Mouse (Mus musculus) embryonic facial prominence, embryonic 13.5 days (tissue): ENCODE results near the gene Ppp1r2. TPM values are rescaled to one million over a fixed set of nuclear protein-coding genes. Genes with fewer than 3 reads are reported as not detected.
"Not testable (repeated sequence)": the region's sequence is repeated elsewhere in the genome, so short reads cannot be mapped to it uniquely, and the experiment has no call there.

Experiments
- ATAC-seq: fragments of 200-750 bp; cut with Nextera tagmentation; 2 replicates; pipeline ENCODE4 v1.8.0; 2017; ENCODE audit warnings: low read depth; ENCODE audit not compliant: insufficient number of reproducible peaks, insufficient read depth, low FRiP score, low TSS enrichment
- H3K27ac ChIP-seq: fragments of 300-500 bp; sonication (generic); 2 replicates; pipeline ENCODE4 v1.5.1; 2015; ENCODE audit warnings: moderate library complexity, mild to moderate bottlenecking, inconsistent platforms
- H3K27me3 ChIP-seq: fragments of 300-500 bp; sonication (generic); 2 replicates; pipeline ENCODE4 v1.6.1; 2015; ENCODE audit warnings: mild to moderate bottlenecking, inconsistent platforms
- H3K36me3 ChIP-seq: fragments of 300-500 bp; sonication (generic); 2 replicates; pipeline ENCODE4 v1.6.1; 2015; ENCODE audit warnings: mild to moderate bottlenecking, inconsistent platforms
- H3K4me1 ChIP-seq: fragments of 300-500 bp; sonication (generic); 2 replicates; pipeline ENCODE4 v1.6.1; 2015; ENCODE audit warnings: inconsistent platforms
- H3K4me2 ChIP-seq: fragments of 300-500 bp; sonication (generic); 2 replicates; pipeline ENCODE4 v1.6.1; 2015; ENCODE audit warnings: moderate library complexity, mild to moderate bottlenecking, inconsistent platforms
- H3K4me3 ChIP-seq: fragments of 300-500 bp; sonication (generic); 2 replicates; pipeline ENCODE4 v1.5.1; 2015; ENCODE audit warnings: mild to moderate bottlenecking, inconsistent platforms
- H3K9ac ChIP-seq: fragments of 300-500 bp; sonication (generic); 2 replicates; pipeline ENCODE4 v1.6.1; 2015; ENCODE audit warnings: mild to moderate bottlenecking, inconsistent platforms
- H3K9me3 ChIP-seq: fragments of 300-500 bp; sonication (generic); 2 replicates; pipeline ENCODE4 v1.6.1; 2016; ENCODE audit warnings: inconsistent platforms
- WGBS: fragments of 180-500 bp; shearing (Covaris S2); methylation state at CpG from one replicate; pipeline ENCODE4 v1.1.7; 2015; ENCODE audit warnings: mixed read lengths; 5-methylcytosine and 5-hydroxymethylcytosine counted together
- polyA plus RNA-seq: library from polyadenylated mRNA; unstranded; fragments of >200 nt; fragmentation: Nextera tagmentation; extraction: Ambion mirVana; gene quantifications from 2 replicates; pipeline ENCODE4 v1.2.1, GENCODE M21; 2015

Ppp1r2 gene
- polyA plus RNA-seq = 77.5 and 90.8 TPM in 2 replicates

DNA sequence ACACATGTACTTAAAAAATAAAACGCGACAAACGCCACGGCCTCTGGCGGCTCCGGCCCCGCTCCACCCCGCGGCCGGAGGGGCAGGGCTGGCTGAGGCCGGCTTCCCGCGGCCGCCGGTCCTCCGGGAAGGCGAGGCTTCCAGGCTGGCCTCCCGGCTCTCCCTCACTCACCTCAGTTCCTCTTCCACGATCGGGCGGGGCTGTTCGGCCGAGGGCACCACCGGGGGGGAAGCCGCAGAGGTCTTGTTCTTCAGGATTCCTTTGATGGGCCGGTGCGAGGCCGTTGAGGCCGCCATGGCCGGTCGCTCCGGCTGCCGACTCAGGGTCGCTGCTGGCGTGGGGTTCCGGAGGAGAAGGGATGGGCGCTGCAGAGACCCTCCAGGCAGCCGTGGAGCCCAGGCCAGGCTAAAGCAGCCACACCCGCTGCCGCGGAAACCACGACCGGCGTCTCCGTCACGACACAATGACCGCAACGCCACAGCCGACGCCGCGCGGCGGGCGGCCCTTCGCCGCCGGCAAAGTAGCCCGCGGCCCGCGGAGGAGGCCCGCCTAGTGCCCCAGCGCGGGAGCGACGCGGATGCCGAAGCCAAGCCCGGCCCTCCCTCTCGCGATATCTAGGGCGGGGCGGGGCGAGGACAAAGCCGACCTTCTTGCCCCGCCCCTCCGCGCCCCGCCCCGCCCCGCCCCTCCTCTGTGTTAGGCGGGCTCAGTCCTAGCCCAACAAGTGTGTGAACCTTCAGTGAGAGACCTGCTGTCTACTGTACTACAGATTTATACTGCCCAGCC, at the start of gene Ppp1r2:
Gene Ppp1r2 (minus strand): TSS at position 604 of the 787 bp plus-strand sequence.
- peaks cover 6% of the 10 kb centered on the region; the same call in 1 of the 2 replicates for H3K36me3 ChIP-seq
- ATAC-seq = peak; percentile 94
- peak within 1 kb of the TSS; percentile 89 for H3K9ac ChIP-seq
- H3K4me1 ChIP-seq = peaks cover 32% of the 10 kb centered on the region
- H3K27me3 ChIP-seq = no peaks in the 10 kb centered on the region
- peak within 1 kb of the TSS; percentile 88 for H3K27ac ChIP-seq
- H3K4me2 ChIP-seq = peak within 1 kb of the TSS; percentile 73
- no peaks in the 10 kb centered on the region for H3K9me3 ChIP-seq
- WGBS = under 1% methylated on average over 73 of the region's 83 CpGs
- peak within 1 kb of the TSS; percentile 79 for H3K4me3 ChIP-seq

GRCm38 (mm10) chr16:31321501-31321900, 46.4 kb upstream of the Ppp1r2 start:
- H3K4me3 ChIP-seq = no peak overlapping the region
- H3K27me3 ChIP-seq = no peaks in the 10 kb centered on the region
- H3K36me3 ChIP-seq = no peaks in the 10 kb centered on the region
- no peak overlapping the region for H3K4me2 ChIP-seq
- WGBS = 76% methylated on average over 4 of the region's 4 CpGs
- no peak overlapping the region for H3K9ac ChIP-seq
- no peak for ATAC-seq
- H3K4me1 ChIP-seq = peaks cover 14% of the 10 kb centered on the region
- H3K27ac ChIP-seq = no peak overlapping the region
- no peaks in the 10 kb centered on the region for H3K9me3 ChIP-seq

GRCm38 (mm10) chr16:31320954-31321353, 45.9 kb upstream of the Ppp1r2 start:
- 76% methylated on average over 7 of the region's 7 CpGs for WGBS
- no peak overlapping the region for H3K4me3 ChIP-seq
- no peak for ATAC-seq

GRCm38 (mm10) chr16:31319723-31320122, 44.6 kb upstream of the Ppp1r2 start:
- ATAC-seq, H3K9ac ChIP-seq, H3K9me3 ChIP-seq, H3K36me3 ChIP-seq, H3K4me3 ChIP-seq, H3K4me2 ChIP-seq, H3K27me3 ChIP-seq, H3K27ac ChIP-seq: not testable (repeated sequence)
- peaks cover 24% of the 10 kb centered on the region for H3K4me1 ChIP-seq
- 74% methylated on average over 3 of the region's 3 CpGs for WGBS

More at GRCm38 (mm10) chr16:31320954-31321353, 45.9 kb upstream of the Ppp1r2 start:
- no peak overlapping the region for H3K9ac ChIP-seq
- H3K36me3 ChIP-seq = no peaks in the 10 kb centered on the region
- no peak overlapping the region for H3K4me2 ChIP-seq
- no peaks in the 10 kb centered on the region for H3K27me3 ChIP-seq
- no peak overlapping the region for H3K27ac ChIP-seq
- peaks cover 17% of the 10 kb centered on the region for H3K4me1 ChIP-seq
- H3K9me3 ChIP-seq = no peaks in the 10 kb centered on the region

DNA sequence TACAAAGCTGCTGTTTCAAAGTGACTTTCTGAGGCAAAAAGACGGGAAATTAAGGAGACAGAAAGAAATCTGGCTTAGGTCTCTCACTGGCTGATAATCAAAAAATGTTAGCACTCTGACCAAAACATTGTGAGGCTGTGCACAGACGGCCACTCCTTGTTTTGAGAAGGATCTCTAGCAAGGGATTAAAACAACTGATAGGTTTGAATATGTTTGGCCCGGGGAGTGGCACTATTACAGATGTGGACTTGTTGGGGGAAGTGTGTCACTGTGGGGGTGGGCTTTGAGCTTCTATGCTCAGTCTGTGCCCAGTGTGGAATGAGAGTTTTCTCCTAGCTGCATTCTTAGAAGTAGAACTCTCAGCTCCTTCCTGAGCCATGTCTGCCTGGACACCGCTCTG, 44.2 kb upstream of the Ppp1r2 start:
- 0 out of 2 replicates have a peak overlapping the region, but pooled peaks have one; percentile 2 for H3K27ac ChIP-seq
- H3K9me3 ChIP-seq = no peaks in the 10 kb centered on the region
- H3K4me3 ChIP-seq = no peak overlapping the region
- no peak for ATAC-seq
- peaks cover 27% of the 10 kb centered on the region for H3K4me1 ChIP-seq
- no peaks in the 10 kb centered on the region for H3K36me3 ChIP-seq
- H3K27me3 ChIP-seq = no peaks in the 10 kb centered on the region
- H3K9ac ChIP-seq = no peak overlapping the region
- no peak overlapping the region for H3K4me2 ChIP-seq
- WGBS = 57% methylated on average over 4 of the region's 4 CpGs

- no peak overlapping the region for H3K4me3 ChIP-seq
- H3K4me2 ChIP-seq = no peak overlapping the region
- peaks cover 35% of the 10 kb centered on the region for H3K4me1 ChIP-seq
- 0 out of 2 replicates have a peak overlapping the region, but pooled peaks have one; percentile 44 for H3K27ac ChIP-seq
- H3K27me3 ChIP-seq = no peaks in the 10 kb centered on the region
- H3K9me3 ChIP-seq = no peaks in the 10 kb centered on the region
- no peaks in the 10 kb centered on the region for H3K36me3 ChIP-seq
- 55% methylated on average over 2 of the region's 2 CpGs for WGBS
- no peak overlapping the region for H3K9ac ChIP-seq
- no peak for ATAC-seq
These were observed 43.3 kb upstream of the Ppp1r2 start for GRCm38 (mm10) chr16:31318418-31318817.

- 35% methylated on average over 12 of the region's 12 CpGs for WGBS
- not testable (repeated sequence) for H3K27me3 ChIP-seq, H3K4me3 ChIP-seq, H3K9ac ChIP-seq, H3K4me2 ChIP-seq, H3K36me3 ChIP-seq, H3K9me3 ChIP-seq
- Histone ChIP-seq H3K27ac (peak overlapping the region; percentile 95), H3K4me1 (peaks cover 44% of the 10 kb centered on the region)
- 0 out of 2 replicates have a peak, but pooled peaks have one; percentile 9 for ATAC-seq
These were observed 41.4 kb upstream of the Ppp1r2 start for GRCm38 (mm10) chr16:31316246-31317143.

DNA sequence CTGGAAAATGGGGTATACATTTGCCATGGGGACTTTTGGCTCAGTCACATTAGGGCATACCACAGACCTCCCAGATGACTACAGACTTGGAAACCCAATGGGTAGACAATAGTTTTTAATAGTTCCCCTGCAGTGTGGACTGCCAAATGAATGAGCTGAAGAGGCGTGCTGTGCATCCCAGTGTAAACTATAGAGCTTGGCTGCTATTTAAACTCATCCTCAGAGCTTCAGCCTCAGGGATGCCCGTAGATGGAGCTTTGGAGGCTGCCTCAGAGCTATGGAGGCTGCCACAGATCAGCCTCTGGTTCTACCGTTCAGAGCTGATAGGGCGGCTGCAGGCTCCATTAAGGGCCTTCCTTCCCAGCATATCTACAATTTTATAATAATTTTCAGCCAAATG, 40.2 kb upstream of the Ppp1r2 start:
- Histone ChIP-seq H3K36me3 (no peaks in the 10 kb centered on the region), H3K27me3 (no peaks in the 10 kb centered on the region), H3K4me2 (peak overlapping the region; percentile 47), H3K4me1 (peaks cover 49% of the 10 kb centered on the region), H3K9me3 (no peaks in the 10 kb centered on the region), H3K27ac (peak overlapping the region; percentile 95), H3K9ac (no peak overlapping the region), H3K4me3 (no peak overlapping the region)
- ATAC-seq = 0 out of 2 replicates have a peak, but pooled peaks have one; percentile 16
- 76% methylated on average over 4 of the region's 4 CpGs for WGBS

- Histone ChIP-seq H3K4me1 (peaks cover 52% of the 10 kb centered on the region), H3K36me3 (no peaks in the 10 kb centered on the region), H3K27ac (peak within 1 kb of the TSS; percentile 95), H3K4me3 (peak within 1 kb of the TSS; percentile 15), H3K27me3 (no peaks in the 10 kb centered on the region), H3K9me3 (no peaks in the 10 kb centered on the region), H3K4me2 (peak within 1 kb of the TSS; percentile 47), H3K9ac (peak within 1 kb of the TSS; percentile 23; the same call in 1 of the 2 replicates)
- WGBS = 21% methylated on average over 9 of the region's 9 CpGs
- peak; percentile 28; the same call in 1 of the 2 replicates for ATAC-seq
These were observed 39.6 kb upstream of the Ppp1r2 start, which contains the start of gene Apod for GRCm38 (mm10) chr16:31314497-31315233. Gene Apod (minus strand): TSS chr16:31314808.

DNA sequence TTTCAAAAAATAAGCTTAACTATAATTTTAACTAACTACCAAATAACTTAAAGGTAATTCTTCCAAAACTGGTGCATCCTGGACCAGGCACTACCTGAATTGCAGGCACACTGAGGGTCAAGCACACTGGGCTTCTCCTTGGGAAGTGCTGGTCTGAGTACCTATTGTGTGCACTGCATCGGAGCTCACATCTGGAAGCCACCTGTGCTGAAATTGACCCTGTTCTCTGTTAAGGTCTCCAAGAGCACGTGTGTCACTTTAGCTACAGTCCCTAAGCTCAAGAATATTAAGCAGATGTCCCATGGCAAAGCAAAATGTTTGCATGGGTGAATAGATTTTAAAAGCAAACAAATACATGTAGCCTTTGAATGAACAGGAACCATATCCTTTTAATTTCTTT, 38.5 kb upstream of the Ppp1r2 start:
- peak overlapping the region; percentile 47 for H3K4me2 ChIP-seq
- H3K9ac ChIP-seq = no peak overlapping the region
- H3K36me3 ChIP-seq = no peaks in the 10 kb centered on the region
- no peaks in the 10 kb centered on the region for H3K9me3 ChIP-seq
- WGBS = 15% methylated on average over 2 of the region's 2 CpGs
- no peak for ATAC-seq
- peak overlapping the region; percentile 15; the same call in 1 of the 2 replicates for H3K4me3 ChIP-seq
- peak overlapping the region; percentile 95 for H3K27ac ChIP-seq
- no peaks in the 10 kb centered on the region for H3K27me3 ChIP-seq
- H3K4me1 ChIP-seq = peaks cover 52% of the 10 kb centered on the region

- Histone ChIP-seq H3K4me2 (no peak overlapping the region), H3K27me3 (no peaks in the 10 kb centered on the region), H3K36me3 (no peaks in the 10 kb centered on the region), H3K4me3 (no peak overlapping the region), H3K9me3 (no peaks in the 10 kb centered on the region), H3K27ac (no peak overlapping the region), H3K9ac (no peak overlapping the region), H3K4me1 (peaks cover 52% of the 10 kb centered on the region)
- no peak for ATAC-seq
- 88% methylated on average over 3 of the region's 3 CpGs for WGBS
These were observed 37.2 kb upstream of the Ppp1r2 start for GRCm38 (mm10) chr16:31312296-31312695.
